Mouse (Mus musculus): ENCODE results near the gene Carm1.
A peak's percentile ranks its signal among the peaks of the same experiment; 100 is the strongest.

Carm1 gene

DNA sequence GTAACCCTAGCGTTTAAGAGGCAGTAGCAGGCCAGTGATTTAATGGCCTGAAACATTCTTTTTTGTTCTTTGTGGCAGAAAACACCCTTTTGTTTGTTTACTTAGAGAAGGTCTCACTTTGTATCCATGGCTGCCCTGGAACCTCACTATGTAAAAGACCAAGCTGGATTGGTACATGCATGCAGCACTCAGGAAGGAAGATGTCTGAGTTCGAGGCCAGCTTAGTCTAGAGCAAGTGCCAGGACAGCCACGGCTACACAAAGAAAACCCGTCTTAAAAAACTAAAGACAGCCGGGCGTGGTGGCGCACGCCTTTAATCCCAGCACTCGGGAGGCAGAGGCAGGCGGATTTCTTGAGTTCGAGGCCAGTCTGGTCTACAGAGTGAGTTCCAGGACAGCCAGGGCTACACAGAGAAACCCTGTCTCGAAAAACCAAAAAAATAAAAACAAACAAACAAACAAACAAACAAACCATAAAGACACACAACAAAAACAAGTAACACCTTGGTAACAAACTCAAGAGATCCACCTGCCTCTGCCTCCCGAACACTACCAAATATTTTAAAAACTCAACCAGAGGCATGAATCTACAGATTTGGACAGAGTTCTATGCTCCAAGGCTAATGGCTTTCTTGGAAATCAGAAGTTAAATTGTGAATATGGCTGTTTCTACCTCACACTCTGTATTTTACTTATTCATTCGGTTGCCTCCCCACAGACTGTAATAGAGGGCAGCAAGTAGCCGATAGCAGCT lies 68.3 kb downstream of the Carm1 start:
- no peak for DNase-seq (ENCODE audit: extremely low spot score, low spot score)

DNA sequence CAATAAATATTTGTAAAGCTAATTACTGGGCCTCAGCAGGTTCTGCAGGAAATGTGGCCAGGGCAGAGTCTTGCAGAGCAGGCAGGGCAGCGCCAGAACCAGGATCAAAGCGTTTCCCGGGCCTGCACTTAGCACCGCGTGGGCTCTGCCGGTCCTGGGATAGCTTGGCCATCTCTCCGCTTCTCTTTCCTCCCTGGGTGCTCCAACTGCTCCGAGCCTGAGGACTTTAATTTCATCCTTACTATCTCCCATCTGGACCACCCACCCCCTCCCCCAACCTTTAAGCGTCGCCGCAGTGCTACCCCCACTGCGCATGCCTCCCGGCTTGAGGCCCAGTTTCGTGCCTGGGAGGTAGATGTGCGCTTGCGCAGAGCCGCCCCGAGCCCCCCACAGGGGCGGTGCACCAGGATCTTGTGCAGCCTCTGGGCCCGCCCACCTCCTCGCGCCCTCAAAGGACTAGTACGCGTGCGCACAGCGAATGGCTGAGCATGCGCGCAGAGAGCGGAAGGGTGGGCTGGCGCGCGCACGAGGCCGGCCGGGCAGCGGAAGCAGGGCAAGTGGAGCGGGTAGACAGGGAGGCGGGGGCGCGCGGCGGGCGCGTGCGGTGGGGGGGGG lies 69.0 kb downstream of the Carm1 start, which contains the start of gene Smarca4:
TSS of gene Smarca4 (plus strand) at position 553 of the 615 bp plus-strand sequence.
- DNase-seq (ENCODE audit: extremely low spot score, low spot score) = peak; percentile 100

DNA sequence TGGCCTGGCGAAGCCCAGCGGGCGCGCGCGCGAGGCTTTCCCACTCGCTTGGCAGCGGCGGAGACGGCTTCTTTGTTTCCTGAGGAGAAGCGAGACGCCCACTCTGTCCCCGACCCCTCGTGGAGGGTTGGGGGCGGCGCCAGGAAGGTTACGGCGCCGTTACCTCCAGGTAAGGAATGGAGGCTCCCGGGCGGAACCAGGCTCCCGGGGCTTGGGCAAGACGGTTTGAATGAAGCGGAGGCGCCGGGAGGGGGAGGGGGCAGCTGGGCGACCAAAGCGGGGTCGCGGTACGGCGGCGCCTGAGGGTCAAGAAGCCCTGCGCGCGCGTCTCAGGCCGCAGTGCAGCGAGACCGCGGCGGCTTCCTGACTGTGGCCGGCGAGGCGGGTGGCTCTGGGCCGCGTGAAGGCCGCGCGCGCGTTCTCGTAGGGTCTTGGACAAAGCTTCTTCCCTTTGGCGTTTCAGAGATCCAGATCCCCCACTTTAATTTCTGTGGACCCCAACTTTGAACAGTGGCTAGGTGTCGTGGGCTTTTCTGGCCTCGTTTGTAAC lies 69.6 kb downstream of the Carm1 start:
- peak; percentile 95 for DNase-seq (ENCODE audit: extremely low spot score, low spot score)

DNA sequence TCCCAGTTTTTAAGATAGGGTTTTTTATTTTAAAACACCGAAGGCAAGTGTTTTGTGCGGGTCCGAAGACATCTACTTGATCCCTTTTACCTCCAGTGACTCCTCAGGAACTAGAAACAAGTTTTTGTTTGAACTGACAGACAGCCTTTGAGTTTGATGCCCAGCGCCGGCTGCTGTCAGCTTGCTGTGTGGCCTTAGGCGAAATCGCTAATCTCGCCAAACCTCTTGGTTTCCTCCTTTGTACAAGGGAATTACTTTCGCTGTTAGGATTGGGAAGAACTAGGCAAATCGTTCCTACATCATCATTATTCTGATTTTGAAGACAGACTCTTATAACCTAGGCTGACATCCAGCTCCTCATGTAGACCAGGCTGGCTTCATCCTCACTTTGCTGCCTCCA lies 70.4 kb downstream of the Carm1 start:
- DNase-seq (ENCODE audit: extremely low spot score, low spot score) = peak; percentile 34

DNA sequence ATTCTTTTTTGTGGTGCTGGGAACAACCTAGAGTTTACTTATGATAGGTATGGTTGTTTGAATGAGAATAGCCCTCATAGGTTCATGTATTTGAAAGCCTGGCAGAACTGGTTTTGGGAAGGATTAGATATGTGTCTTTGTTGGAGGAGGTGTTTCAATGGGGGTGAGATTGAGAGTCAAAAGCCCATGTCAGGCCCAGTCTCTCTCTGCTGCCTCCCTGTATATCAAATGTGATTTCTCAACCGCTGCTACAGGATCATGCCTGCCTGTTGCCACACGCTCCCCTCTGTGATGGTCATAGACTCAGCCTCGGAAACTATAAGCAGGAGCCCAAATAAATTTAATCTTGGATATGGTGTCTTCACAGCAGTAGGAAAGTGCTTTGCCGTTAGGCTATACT lies 73.5 kb downstream of the Carm1 start:
- no peak for DNase-seq (ENCODE audit: extremely low spot score, low spot score)

DNA sequence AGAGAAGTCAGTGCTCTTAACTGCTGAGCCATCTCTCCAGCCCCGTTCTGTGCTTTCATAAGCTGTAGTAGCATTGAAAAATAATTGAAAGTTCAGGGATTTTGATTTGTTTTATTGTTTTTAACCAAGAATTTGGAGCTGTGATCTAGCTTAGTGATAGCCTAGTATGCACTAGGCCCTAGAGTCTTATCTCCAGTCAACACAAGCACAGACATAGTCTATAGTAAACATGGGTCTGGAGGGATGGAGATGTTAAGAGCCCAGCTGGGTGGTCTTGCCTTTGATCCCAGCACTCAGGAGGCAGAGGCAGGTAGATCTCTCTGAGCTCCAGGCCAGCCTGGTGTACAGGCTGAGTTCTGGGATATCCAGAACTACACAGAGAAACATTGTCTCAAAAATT lies 76.0 kb downstream of the Carm1 start:
- DNase-seq (ENCODE audit: extremely low spot score, low spot score) = no peak

DNA sequence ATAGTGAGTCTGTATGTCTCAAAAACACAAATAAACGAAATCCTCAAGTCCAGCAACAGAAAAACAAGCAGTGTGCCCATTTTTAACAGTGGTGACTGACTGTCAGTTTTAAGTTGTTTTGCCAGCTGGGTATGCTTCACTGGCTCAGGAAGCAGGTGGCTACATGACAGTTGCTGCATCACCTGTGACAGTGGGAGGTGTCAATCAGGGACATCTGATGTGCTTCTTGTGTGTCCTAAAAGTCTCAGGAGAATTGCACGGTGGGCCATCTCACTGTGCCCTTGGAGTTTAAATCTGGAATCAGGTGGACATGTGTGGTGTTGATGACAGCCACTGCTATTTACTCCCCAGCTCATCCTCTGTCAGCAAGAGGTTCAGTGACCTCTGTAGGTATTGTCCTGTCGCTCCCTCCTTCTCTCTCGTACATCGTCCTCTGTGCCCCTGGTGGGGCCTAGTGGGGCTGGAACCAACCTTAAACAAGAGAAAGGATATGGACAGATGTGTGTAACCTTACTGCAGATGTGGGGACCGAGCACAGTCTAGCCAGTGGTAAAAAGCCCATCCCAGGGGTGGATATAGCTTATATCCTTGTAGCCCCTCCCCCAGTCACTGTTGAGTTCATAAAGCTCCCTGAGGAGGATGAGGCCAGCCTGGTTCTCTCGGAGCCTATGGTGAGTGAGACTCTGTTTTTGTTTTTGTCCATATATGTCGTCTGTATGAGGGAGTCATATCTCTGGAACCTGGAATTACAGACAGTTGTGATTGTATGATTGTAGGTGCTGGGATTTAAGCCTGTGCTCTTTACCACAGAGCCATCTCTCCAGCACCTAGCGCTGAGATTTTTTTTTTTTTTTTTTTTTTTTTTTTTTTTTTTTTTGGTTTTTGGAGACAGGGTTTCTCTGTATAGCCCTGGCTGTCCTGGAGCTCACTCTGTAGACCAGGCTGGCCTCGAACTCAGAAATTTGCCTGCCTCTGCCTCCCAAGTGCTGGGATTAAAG lies 78.9 kb downstream of the Carm1 start:
- no peak for DNase-seq (ENCODE audit: extremely low spot score, low spot score)

DNA sequence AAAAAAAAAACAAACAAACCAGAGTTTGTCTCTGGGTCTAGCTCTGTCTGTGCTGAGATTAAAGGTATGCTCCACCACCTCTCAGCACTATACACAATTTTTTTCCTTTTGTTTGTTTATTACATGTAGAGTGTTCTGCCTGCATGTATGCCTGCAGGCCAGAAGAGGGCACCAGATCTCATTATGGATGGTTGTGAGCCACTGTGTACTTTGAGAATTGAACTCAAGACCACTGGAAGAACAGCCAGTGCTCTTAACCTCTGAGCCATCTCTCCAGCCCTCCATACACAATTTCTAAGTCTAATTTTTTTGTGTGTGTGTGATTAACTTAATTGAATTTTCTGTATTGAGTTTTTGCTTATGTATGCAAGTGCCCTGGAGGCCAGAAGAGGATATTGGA lies 79.9 kb downstream of the Carm1 start:
- no peak for DNase-seq (ENCODE audit: extremely low spot score, low spot score)

DNA sequence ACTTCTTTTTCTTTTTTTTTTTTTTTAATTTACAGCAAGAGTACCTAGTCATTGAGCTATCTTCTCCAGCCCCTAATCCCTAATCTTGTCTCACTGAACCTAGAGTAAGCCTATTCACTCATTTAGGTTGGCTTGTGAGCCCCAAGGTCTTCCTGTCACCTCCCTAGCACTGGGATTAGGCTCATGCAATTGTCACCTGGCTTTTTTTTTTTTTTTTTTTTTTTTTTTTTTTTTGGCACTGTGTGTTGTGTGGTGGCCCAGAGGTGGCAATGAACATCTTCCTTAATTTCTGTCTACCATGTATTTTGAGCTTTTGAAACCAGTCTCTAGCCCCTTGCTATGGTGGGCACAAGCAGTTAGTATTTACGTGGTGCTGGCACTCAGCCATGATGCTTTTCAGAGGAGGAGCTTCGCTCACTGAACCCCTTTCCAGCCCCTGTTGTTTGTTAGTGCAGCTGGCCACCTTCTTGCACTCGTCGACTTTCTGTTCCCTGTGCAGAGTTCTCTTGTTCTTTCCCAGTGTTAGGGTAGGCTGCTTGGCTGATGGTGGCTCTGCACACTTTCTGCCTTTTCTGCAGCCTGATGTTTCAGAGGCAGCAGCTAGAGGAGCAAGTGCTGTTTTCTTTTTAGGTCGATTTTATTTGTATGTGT lies 80.6 kb downstream of the Carm1 start:
- DNase-seq (ENCODE audit: extremely low spot score, low spot score) = no peak

DNA sequence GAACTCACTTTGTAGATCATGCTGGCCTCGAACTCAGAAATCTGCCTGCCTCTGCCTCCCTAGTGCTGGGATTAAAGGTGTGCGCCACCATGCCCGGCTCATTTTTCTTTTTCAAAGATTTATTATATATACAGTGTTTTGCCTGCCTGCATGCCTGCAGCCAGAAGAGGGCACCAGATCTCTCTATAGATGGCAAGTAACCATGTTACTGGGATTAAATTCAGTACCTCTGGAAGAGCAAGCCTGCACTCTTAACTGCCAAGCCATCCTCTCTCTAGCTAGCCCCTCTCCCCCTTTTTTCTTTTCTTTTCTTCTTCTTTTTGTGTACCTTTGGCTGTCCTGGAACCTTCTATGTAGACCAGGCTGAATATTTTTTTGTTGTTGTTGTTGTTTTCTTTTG lies 84.0 kb downstream of the Carm1 start:
- no peak for DNase-seq (ENCODE audit: extremely low spot score, low spot score)

DNA sequence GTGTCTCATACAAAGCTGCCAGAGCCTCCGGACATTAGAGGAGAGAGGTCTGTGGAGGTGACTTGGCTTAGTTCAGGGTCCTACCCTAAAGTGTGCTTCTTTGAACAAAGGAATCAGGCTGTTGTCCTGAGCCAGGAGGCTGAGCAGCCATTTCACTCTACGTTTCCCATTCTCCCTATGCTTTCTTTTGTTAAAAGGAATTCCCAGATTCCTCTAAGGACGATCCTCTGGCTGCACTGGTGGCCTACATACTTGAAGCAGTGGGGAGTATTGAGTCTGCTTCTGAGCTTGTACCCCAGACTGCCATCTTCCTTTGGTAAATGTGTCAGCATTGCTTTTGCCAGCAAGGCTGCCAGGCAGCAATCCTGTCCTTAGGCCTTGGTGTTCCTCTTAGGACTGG lies 86.4 kb downstream of the Carm1 start:
- DNase-seq (ENCODE audit: extremely low spot score, low spot score) = no peak

DNA sequence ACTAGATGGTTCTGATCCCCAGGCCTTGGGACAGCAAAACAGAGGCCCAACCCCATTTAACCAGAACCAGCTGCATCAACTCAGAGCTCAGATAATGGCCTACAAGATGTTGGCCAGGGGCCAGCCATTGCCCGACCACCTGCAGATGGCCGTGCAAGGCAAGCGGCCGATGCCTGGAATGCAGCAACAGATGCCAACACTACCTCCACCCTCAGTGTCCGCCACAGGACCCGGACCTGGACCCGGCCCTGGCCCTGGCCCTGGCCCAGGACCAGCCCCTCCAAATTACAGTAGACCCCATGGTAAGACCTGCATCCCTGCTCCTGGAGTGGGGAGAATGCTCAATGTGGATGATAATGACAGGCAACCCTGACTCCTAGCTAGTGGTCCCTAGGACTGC lies 88.9 kb downstream of the Carm1 start:
- no peak for DNase-seq (ENCODE audit: extremely low spot score, low spot score)

DNA sequence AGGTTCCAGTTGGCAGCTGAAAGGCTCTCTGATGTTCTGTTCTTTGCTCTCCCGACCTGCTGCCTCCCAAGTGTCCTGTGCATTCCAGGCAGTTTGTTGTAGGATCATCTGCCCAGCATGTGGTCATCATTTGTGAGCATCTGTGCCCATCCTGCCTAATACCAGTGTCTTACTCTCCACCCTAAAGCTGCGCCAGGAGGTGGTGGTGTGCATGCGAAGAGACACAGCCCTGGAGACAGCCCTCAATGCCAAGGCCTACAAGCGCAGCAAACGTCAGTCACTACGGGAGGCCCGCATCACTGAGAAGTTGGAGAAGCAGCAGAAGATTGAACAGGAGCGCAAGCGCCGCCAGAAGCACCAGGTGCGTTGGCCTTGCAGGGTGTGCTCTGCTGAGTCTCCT lies 92.3 kb downstream of the Carm1 start:
- no peak for DNase-seq (ENCODE audit: extremely low spot score, low spot score)

Data from neural tube, embryonic 10.5 days (tissue).